ENCODE assay signal across 8 mouse cellular contexts in genomic region chr19:10034785-10035447, GRCm38 (mm10). TPM values are rescaled to one million over a fixed set of nuclear protein-coding genes. Genes with fewer than 3 reads are reported as not detected.
DNase-seq lines count a peak whose midpoint lies in the region; ATAC-seq lines count a peak whose summit lies in the region.

No protein-coding gene starts in this region.

- no peaks in the 10 kb centered on the region for H3K9me3 ChIP-seq in forebrain, embryonic 11.5 days (ENCODE audit: control insufficient read depth, low read length)
- H3K9me3 ChIP-seq in lung, embryonic 15.5 days = no peaks in the 10 kb centered on the region

- peak; percentile 83 for ATAC-seq in forebrain, embryonic 11.5 days (replicated peaks; ENCODE audit: low FRiP score)
- peak; percentile 29; the same call in 1 of the 2 replicates for ATAC-seq in lung, embryonic 15.5 days (ENCODE audit: borderline replicate concordance, extremely low read depth, low FRiP score, low TSS enrichment)

- H3K36me3 ChIP-seq in forebrain, embryonic 11.5 days (ENCODE audit: control insufficient read depth, insufficient read depth, low read length) = no peaks in the 10 kb centered on the region
- H3K36me3 ChIP-seq in lung, embryonic 15.5 days = peaks cover 3% of the 10 kb centered on the region; the same call in 1 of the 2 replicates

- peak; percentile 78 for DNase-seq in ES-CJ7 (ENCODE audit: low read depth, low spot score)
- peak; percentile 77 for DNase-seq in c-Kit-positive CD71-positive TER-119-negative erythroid progenitor cells, embryonic 14.5 days (ENCODE audit: low read depth)
- DNase-seq in forebrain, embryonic 11.5 days (ENCODE audit: low spot score) = peak; percentile 90
- peak; percentile 86 to 92 for DNase-seq in heart, postnatal 14 days
- DNase-seq in layer of hippocampus, adult 9-10 months (ENCODE audit: low spot score) = peak; percentile 64
- peak; percentile 85 for DNase-seq in ovary, postnatal 14 days (ENCODE audit: low spot score)
- peak; percentile 64 to 89 for DNase-seq in thymus, postnatal 10 days (ENCODE audit: low spot score in 2 of 2)

- H3K4me2 ChIP-seq in forebrain, embryonic 11.5 days (ENCODE audit: low read depth, low read length, severe bottlenecking) = no peak overlapping the region
- no peak overlapping the region for H3K4me2 ChIP-seq in lung, embryonic 15.5 days

- no peak overlapping the region for H3K27ac ChIP-seq in forebrain, embryonic 11.5 days (ENCODE audit: low read depth, low read length)
- H3K27ac ChIP-seq in lung, embryonic 15.5 days = 0 out of 2 replicates have a peak overlapping the region, but pooled peaks have one; percentile 22

- 56% methylated on average over 8 of the region's 8 CpGs for WGBS in forebrain, embryonic 11.5 days
- WGBS in lung, embryonic 15.5 days = 45% methylated on average over 8 of the region's 8 CpGs

- H3K4me3 ChIP-seq in forebrain, embryonic 11.5 days (ENCODE audit: low read depth, low read length) = no peak overlapping the region
- H3K4me3 ChIP-seq in lung, embryonic 15.5 days = no peak overlapping the region

- no peak overlapping the region for H3K9ac ChIP-seq in forebrain, embryonic 11.5 days (ENCODE audit: low read length)
- H3K9ac ChIP-seq in lung, embryonic 15.5 days = no peak overlapping the region

- intact Hi-C loops in heart, postnatal 14 days (cut with DNase I) = loop anchor here (1.0 to 5.0 kb wide), 2 partner anchors 35 to 118 kb away; no protein-coding TSS in a partner anchor

- no peaks in the 10 kb centered on the region for H3K27me3 ChIP-seq in forebrain, embryonic 11.5 days (ENCODE audit: control insufficient read depth, insufficient read depth, low read length)
- H3K27me3 ChIP-seq in lung, embryonic 15.5 days = no peaks in the 10 kb centered on the region

- H3K4me1 ChIP-seq in forebrain, embryonic 11.5 days (replicated peaks; ENCODE audit: control insufficient read depth, insufficient read depth, low read length) = no peaks in the 10 kb centered on the region
- H3K4me1 ChIP-seq in lung, embryonic 15.5 days = peaks cover 43% of the 10 kb centered on the region

RNA-seq across cellular contexts. Expression of gene Fads3, which starts 6.5 kb away (rescaled TPM):
- polyA plus RNA-seq in forebrain, embryonic 11.5 days (2014; fragmentation: Nextera tagmentation; extraction: Ambion mirVana) = 5.9 and 6.1 TPM in 2 replicates
- total RNA-seq in heart, postnatal 14 days (2021) = 10 to 100 TPM; 33.0 to 36.3 TPM
- 54.5 and 64.1 TPM in 2 replicates for polyA plus RNA-seq in lung, embryonic 15.5 days (2015; fragmentation: Nextera tagmentation; extraction: Ambion mirVana)

RNA-seq across cellular contexts. Expression of gene Rab3il1, which starts 33.4 kb away (rescaled TPM):
- 34.5 and 35.1 TPM in 2 replicates for polyA plus RNA-seq in forebrain, embryonic 11.5 days (2014; fragmentation: Nextera tagmentation; extraction: Ambion mirVana)
- 1 to 10 TPM; 9.7 to 9.9 TPM for total RNA-seq in heart, postnatal 14 days (2021)
- polyA plus RNA-seq in lung, embryonic 15.5 days (2015; fragmentation: Nextera tagmentation; extraction: Ambion mirVana) = 31.5 and 33.1 TPM in 2 replicates

RNA-seq across cellular contexts. Expression of gene Best1, which starts 33.5 kb away (rescaled TPM):
- 0.92 and 1.5 TPM in 2 replicates for polyA plus RNA-seq in forebrain, embryonic 11.5 days (2014; fragmentation: Nextera tagmentation; extraction: Ambion mirVana)
- under 1 TPM; 0.17 to 0.29 TPM for total RNA-seq in heart, postnatal 14 days (2021)
- 1.1 TPM in 2 replicates for polyA plus RNA-seq in lung, embryonic 15.5 days (2015; fragmentation: Nextera tagmentation; extraction: Ambion mirVana)

RNA-seq across cellular contexts. Expression of gene Fth1, which starts 54.5 kb away (rescaled TPM):
- polyA plus RNA-seq in forebrain, embryonic 11.5 days (2014; fragmentation: Nextera tagmentation; extraction: Ambion mirVana) = 1,254 and 1,333 TPM in 2 replicates
- total RNA-seq in heart, postnatal 14 days (2021) = 1,000 to 10,000 TPM; 2,034 to 2,074 TPM
- 1,860 and 1,896 TPM in 2 replicates for polyA plus RNA-seq in lung, embryonic 15.5 days (2015; fragmentation: Nextera tagmentation; extraction: Ambion mirVana)
